8 mouse cellular contexts compared by ENCODE assay signal in genomic region chr7:126883731-126884181, GRCm38 (mm10). TPM values are rescaled to one million over a fixed set of nuclear protein-coding genes. Genes with fewer than 3 reads are reported as not detected.
A peak's percentile ranks its signal among the peaks of the same experiment; 100 is the strongest.
DNase-seq lines count a peak whose midpoint lies in the region; ATAC-seq and TF ChIP-seq lines count a peak whose summit lies in the region.

No protein-coding gene starts in this region.

- no peaks in the 10 kb centered on the region for H3K9me3 ChIP-seq in ES-E14 (ENCODE audit: control insufficient read depth, insufficient read depth, low read depth, low read length)
- H3K9me3 ChIP-seq in kidney, embryonic 14.5 days (ENCODE audit: control insufficient read depth, low read length), result no peaks in the 10 kb centered on the region
- no peaks in the 10 kb centered on the region for H3K9me3 ChIP-seq in midbrain, embryonic 14.5 days (ENCODE audit: control insufficient read depth, low read length)

- H3K4me2 ChIP-seq in kidney, embryonic 14.5 days (replicated peaks; ENCODE audit: low read depth, low read length), result peak overlapping the region; percentile 97
- H3K4me2 ChIP-seq in midbrain, embryonic 14.5 days (ENCODE audit: low read length), result peak overlapping the region; percentile 99

- under 1% methylated on average over 15 of the region's 15 CpGs for WGBS in kidney, embryonic 14.5 days
- under 1% methylated on average over 15 of the region's 15 CpGs for WGBS in midbrain, embryonic 14.5 days

- 0 out of 2 replicates have a peak, but pooled peaks have one; percentile 2 for ATAC-seq in erythroid progenitor cell, adult 5-6 weeks (replicated peaks; ENCODE audit: low FRiP score, poor library complexity, severe bottlenecking)
- no peak for ATAC-seq in kidney, embryonic 14.5 days (ENCODE audit: low FRiP score, low TSS enrichment)
- no peak for ATAC-seq in midbrain, embryonic 14.5 days (ENCODE audit: low FRiP score, low TSS enrichment)

- no peak overlapping the region for H3K27ac ChIP-seq in ES-E14 (ENCODE audit: insufficient read depth, low read depth, low read length, poor library complexity, severe bottlenecking)
- peak overlapping the region; percentile 96; the same call in 1 of the 2 replicates for H3K27ac ChIP-seq in kidney, embryonic 14.5 days (ENCODE audit: low read depth, low read length)
- H3K27ac ChIP-seq in midbrain, embryonic 14.5 days (replicated peaks; ENCODE audit: low read depth, low read length), result peak overlapping the region; percentile 92

- in situ Hi-C loops in ES-E14 (cut with MboI; ENCODE audit: low sequenced_read_pairs in 2 of 2, unreplicated experiment in 2 of 2), result no loop called here

- peaks cover 5 to 8% of the 10 kb centered on the region in 2 experiments; a peak in 3 of 4 replicates for H3K4me1 ChIP-seq in ES-E14 (ENCODE audit: control insufficient read depth in 2 of 2, insufficient read depth in 2 of 2, low read length in 2 of 2, poor library complexity in 1 of 2)
- peaks cover 27% of the 10 kb centered on the region for H3K4me1 ChIP-seq in kidney, embryonic 14.5 days (ENCODE audit: control insufficient read depth, insufficient read depth, low read length)
- H3K4me1 ChIP-seq in midbrain, embryonic 14.5 days (ENCODE audit: control insufficient read depth, insufficient read depth, low read length), result peaks cover 28% of the 10 kb centered on the region

- peak overlapping the region; percentile 87 for H3K9ac ChIP-seq in ES-E14 (ENCODE audit: insufficient read depth, low read depth, low read length, poor library complexity, severe bottlenecking)
- peak overlapping the region; percentile 89 for H3K9ac ChIP-seq in kidney, embryonic 14.5 days (ENCODE audit: low read depth, low read length)
- peak overlapping the region; percentile 87 for H3K9ac ChIP-seq in midbrain, embryonic 14.5 days (replicated peaks; ENCODE audit: low read length)

- H3K4me3 ChIP-seq in ES-E14 (ENCODE audit: insufficient read depth in 1 of 2, low read depth in 1 of 2, low read length in 2 of 2, poor library complexity in 1 of 2, severe bottlenecking in 1 of 2), result peak overlapping the region; percentile 85 to 91
- H3K4me3 ChIP-seq in kidney, embryonic 14.5 days (ENCODE audit: low read length), result peak overlapping the region; percentile 87
- H3K4me3 ChIP-seq in midbrain, embryonic 14.5 days (replicated peaks; ENCODE audit: low read depth, low read length), result peak overlapping the region; percentile 69

- H3K36me3 ChIP-seq in ES-E14 (ENCODE audit: control insufficient read depth, insufficient read depth, low read length, poor library complexity, severe bottlenecking), result peaks cover 16% of the 10 kb centered on the region
- peaks cover 18% of the 10 kb centered on the region for H3K36me3 ChIP-seq in kidney, embryonic 14.5 days (ENCODE audit: control insufficient read depth, insufficient read depth, low read length)
- peaks cover 20% of the 10 kb centered on the region for H3K36me3 ChIP-seq in midbrain, embryonic 14.5 days (ENCODE audit: control insufficient read depth, insufficient read depth, low read length)

- DNase-seq in gastrocnemius, postnatal 10 days, result peak; percentile 32
- DNase-seq in gastrocnemius, postnatal 4 days (ENCODE audit: low spot score in 2 of 2), result no peak
- no peak for DNase-seq in ES-E14 (ENCODE audit: low read depth, low spot score)
- DNase-seq in midbrain, embryonic 14.5 days, result peak; percentile 28
- no peak for DNase-seq in layer of hippocampus, adult 18-20 months (ENCODE audit: low spot score in 2 of 2)
- no peak for DNase-seq in gastrocnemius, adult 18-20 months (ENCODE audit: low spot score)

- no peaks in the 10 kb centered on the region for H3K27me3 ChIP-seq in kidney, embryonic 14.5 days (ENCODE audit: control insufficient read depth, insufficient read depth, low read length)
- H3K27me3 ChIP-seq in midbrain, embryonic 14.5 days (ENCODE audit: control insufficient read depth, insufficient read depth, low read length), result no peaks in the 10 kb centered on the region

TF ChIP-seq in ES-E14, 5 proteins besides CTCF, POLR2A, EP300 and RAD21:
- no peak for TF ChIP-seq HCFC1 (IDR thresholded peaks at IDR 0.05; ENCODE audit: borderline replicate concordance, insufficient read depth, low read length)
- TF ChIP-seq CHD2 (IDR thresholded peaks at IDR 0.05; ENCODE audit: low read depth, low read length), result no peak
- no peak for TF ChIP-seq ZNF384 (IDR thresholded peaks at IDR 0.05; ENCODE audit: low read depth, low read length)
- no peak for TF ChIP-seq ZC3H11A (IDR thresholded peaks at IDR 0.05; ENCODE audit: borderline replicate concordance, low read depth, low read length)
- TF ChIP-seq MAFK (IDR thresholded peaks at IDR 0.05; ENCODE audit: insufficient read depth, low read depth, low read length), result no peak
TF ChIP-seq in ES-E14: peak in this region for 0.

RNA-seq across cellular contexts. Expression of gene Taok2, which starts 0.7 kb away (rescaled TPM):
- 10 to 100 TPM; 40.2 to 52.3 TPM for total RNA-seq in gastrocnemius, postnatal 10 days (2021)
- 10 to 100 TPM; 61.2 to 67.0 TPM for total RNA-seq in gastrocnemius, postnatal 4 days (2021)
- total RNA-seq in ES-E14 (2012; rRNA removed), result 42.3 and 57.2 TPM in 2 replicates
- total RNA-seq in erythroid progenitor cell, adult 5-6 weeks (2015; ENCODE audit: low replicate concordance), result 23.1 and 38.2 TPM in 2 replicates
- total RNA-seq in erythroid progenitor cell, adult 5-6 weeks (2017; ENCODE audit: low replicate concordance), result 65.6 and 76.2 TPM in 2 replicates
- 24.9 and 29.2 TPM in 2 replicates for polyA plus RNA-seq in kidney, embryonic 14.5 days (2014; fragmentation: Nextera tagmentation; extraction: Ambion mirVana)
- polyA plus RNA-seq in midbrain, embryonic 14.5 days (2014; fragmentation: Nextera tagmentation; extraction: Ambion mirVana), result 39.0 and 39.5 TPM in 2 replicates
- 100 to 1,000 TPM; 156 to 160 TPM for total RNA-seq in layer of hippocampus, adult 18-20 months (2021)
- total RNA-seq in gastrocnemius, adult 18-20 months (2021), result 10 to 100 TPM; 19.7 to 21.9 TPM

RNA-seq across cellular contexts. Expression of gene Ino80e, which starts 21.6 kb away (rescaled TPM):
- total RNA-seq in gastrocnemius, postnatal 10 days (2021), result 10 to 100 TPM; 18.6 to 23.6 TPM
- 10 to 100 TPM; 35.9 to 38.7 TPM for total RNA-seq in gastrocnemius, postnatal 4 days (2021)
- total RNA-seq in ES-E14 (2012; rRNA removed), result 68.7 and 78.7 TPM in 2 replicates
- 19.1 and 20.1 TPM in 2 replicates for total RNA-seq in erythroid progenitor cell, adult 5-6 weeks (2015; ENCODE audit: low replicate concordance)
- 20.2 and 30.4 TPM in 2 replicates for total RNA-seq in erythroid progenitor cell, adult 5-6 weeks (2017; ENCODE audit: low replicate concordance)
- polyA plus RNA-seq in kidney, embryonic 14.5 days (2014; fragmentation: Nextera tagmentation; extraction: Ambion mirVana), result 92.4 and 94.0 TPM in 2 replicates
- 93.5 and 95.8 TPM in 2 replicates for polyA plus RNA-seq in midbrain, embryonic 14.5 days (2014; fragmentation: Nextera tagmentation; extraction: Ambion mirVana)
- 10 to 100 TPM; 48.4 to 55.6 TPM for total RNA-seq in layer of hippocampus, adult 18-20 months (2021)
- total RNA-seq in gastrocnemius, adult 18-20 months (2021), result 10 to 100 TPM in 1 of 2 experiments, 1 to 10 TPM in 1; 8.4 to 12.3 TPM

RNA-seq across cellular contexts. Expression of gene Hirip3, which starts 22.0 kb away (rescaled TPM):
- 10 to 100 TPM; 11.9 to 18.1 TPM for total RNA-seq in gastrocnemius, postnatal 10 days (2021)
- total RNA-seq in gastrocnemius, postnatal 4 days (2021), result 10 to 100 TPM; 22.2 to 29.4 TPM
- 99.7 and 111 TPM in 2 replicates for total RNA-seq in ES-E14 (2012; rRNA removed)
- 50.8 and 63.3 TPM in 2 replicates for total RNA-seq in erythroid progenitor cell, adult 5-6 weeks (2015; ENCODE audit: low replicate concordance)
- total RNA-seq in erythroid progenitor cell, adult 5-6 weeks (2017; ENCODE audit: low replicate concordance), result 193 and 296 TPM in 2 replicates
- polyA plus RNA-seq in kidney, embryonic 14.5 days (2014; fragmentation: Nextera tagmentation; extraction: Ambion mirVana), result 22.8 and 23.5 TPM in 2 replicates
- 8.0 and 12.8 TPM in 2 replicates for polyA plus RNA-seq in midbrain, embryonic 14.5 days (2014; fragmentation: Nextera tagmentation; extraction: Ambion mirVana)
- 10 to 100 TPM; 25.8 to 30.9 TPM for total RNA-seq in layer of hippocampus, adult 18-20 months (2021)
- 1 to 10 TPM; 5.0 to 5.4 TPM for total RNA-seq in gastrocnemius, adult 18-20 months (2021)

RNA-seq across cellular contexts. Expression of gene Doc2a, which starts 36.5 kb away (rescaled TPM):
- under 1 TPM; 0.14 to 0.68 TPM for total RNA-seq in gastrocnemius, postnatal 10 days (2021)
- total RNA-seq in gastrocnemius, postnatal 4 days (2021), result under 1 TPM; 0.26 to 0.32 TPM
- 5.5 and 7.7 TPM in 2 replicates for total RNA-seq in ES-E14 (2012; rRNA removed)
- not detected in 2 replicates for total RNA-seq in erythroid progenitor cell, adult 5-6 weeks (2015; ENCODE audit: low replicate concordance)
- total RNA-seq in erythroid progenitor cell, adult 5-6 weeks (2017; ENCODE audit: low replicate concordance), result not detected in 2 replicates
- polyA plus RNA-seq in kidney, embryonic 14.5 days (2014; fragmentation: Nextera tagmentation; extraction: Ambion mirVana), result 7.2 and 8.8 TPM in 2 replicates
- 9.7 and 15.3 TPM in 2 replicates for polyA plus RNA-seq in midbrain, embryonic 14.5 days (2014; fragmentation: Nextera tagmentation; extraction: Ambion mirVana)
- total RNA-seq in layer of hippocampus, adult 18-20 months (2021), result 10 to 100 TPM; 15.8 to 18.5 TPM
- total RNA-seq in gastrocnemius, adult 18-20 months (2021), result not detected

RNA-seq across cellular contexts. Expression of gene Tmem219, which starts 39.0 kb away (rescaled TPM):
- 10 to 100 TPM; 16.2 to 17.3 TPM for total RNA-seq in gastrocnemius, postnatal 10 days (2021)
- 10 to 100 TPM; 22.8 to 23.8 TPM for total RNA-seq in gastrocnemius, postnatal 4 days (2021)
- 14.7 and 25.6 TPM in 2 replicates for total RNA-seq in ES-E14 (2012; rRNA removed)
- 3.2 and 5.4 TPM in 2 replicates for total RNA-seq in erythroid progenitor cell, adult 5-6 weeks (2015; ENCODE audit: low replicate concordance)
- total RNA-seq in erythroid progenitor cell, adult 5-6 weeks (2017; ENCODE audit: low replicate concordance), result 4.0 and 10.4 TPM in 2 replicates
- polyA plus RNA-seq in kidney, embryonic 14.5 days (2014; fragmentation: Nextera tagmentation; extraction: Ambion mirVana), result 27.4 and 30.5 TPM in 2 replicates
- polyA plus RNA-seq in midbrain, embryonic 14.5 days (2014; fragmentation: Nextera tagmentation; extraction: Ambion mirVana), result 29.2 and 34.9 TPM in 2 replicates
- total RNA-seq in layer of hippocampus, adult 18-20 months (2021), result 10 to 100 TPM; 18.4 to 23.1 TPM
- total RNA-seq in gastrocnemius, adult 18-20 months (2021), result 10 to 100 TPM in 1 of 2 experiments, 1 to 10 TPM in 1; 9.9 to 12.1 TPM

Comparison
In these comparisons a context has a peak if more than half of its experiments do, and no peak if none do; other contexts are left out.
1. DNase-seq: peak in gastrocnemius, postnatal 10 days (single experiment) and midbrain, embryonic 14.5 days (single experiment); none in gastrocnemius, postnatal 4 days (0 of 2), ES-E14 (single experiment), layer of hippocampus, adult 18-20 months (0 of 2) and gastrocnemius, adult 18-20 months (single experiment).
2. Peak in every context shown above with its lines, with median percentiles within 50 percentile points of each other: H3K4me3 ChIP-seq and H3K9ac ChIP-seq.